Mouse (Mus musculus) neural tube, embryonic 12.5 days (tissue): ENCODE data around the gene Slc25a42. TPM values are rescaled to one million over a fixed set of nuclear protein-coding genes. Genes with fewer than 3 reads are reported as not detected.

Experiments
- ATAC-seq: fragments of 200-750 bp; cut with Nextera tagmentation; 2 replicates; pipeline ENCODE4 v1.8.0; 2017; ENCODE audit warnings: low read depth, mild to moderate bottlenecking, moderate TSS enrichment, moderate library complexity; ENCODE audit not compliant: low FRiP score
- H3K27ac ChIP-seq: fragments of 300-500 bp; sonication (generic); 2 replicates; pipeline ENCODE4 v1.5.1; 2016
- H3K27me3 ChIP-seq: fragments of 300-500 bp; sonication (generic); replicated peaks from 2 replicates; pipeline ENCODE4 v1.6.1; 2016; ENCODE audit warnings: mild to moderate bottlenecking
- H3K36me3 ChIP-seq: fragments of 300-500 bp; sonication (generic); 2 replicates; pipeline ENCODE4 v1.6.1; 2016; ENCODE audit warnings: mild to moderate bottlenecking
- H3K4me1 ChIP-seq: fragments of 300-500 bp; sonication (generic); 2 replicates; pipeline ENCODE4 v1.6.1; 2016
- H3K4me2 ChIP-seq: fragments of 300-500 bp; sonication (generic); replicated peaks from 2 replicates; pipeline ENCODE4 v1.6.1; 2016; ENCODE audit warnings: mild to moderate bottlenecking
- H3K4me3 ChIP-seq: fragments of 300-500 bp; sonication (generic); 2 replicates; pipeline ENCODE4 v1.5.1; 2016
- H3K9ac ChIP-seq: fragments of 300-500 bp; sonication (generic); 2 replicates; pipeline ENCODE4 v1.6.1; 2016; ENCODE audit warnings: mild to moderate bottlenecking
- H3K9me3 ChIP-seq: fragments of 300-500 bp; sonication (generic); 2 replicates; pipeline ENCODE4 v1.6.1; 2016; ENCODE audit warnings: mild to moderate bottlenecking
- WGBS: fragments of 180-500 bp; shearing (Covaris S2); methylation state at CpG from one replicate; pipeline ENCODE4 v1.1.7; 2016; 5-methylcytosine and 5-hydroxymethylcytosine counted together
- polyA plus RNA-seq: library from polyadenylated mRNA; unstranded; fragments of >200 nt; fragmentation: Nextera tagmentation; extraction: Ambion mirVana; gene quantifications from 2 replicates; pipeline ENCODE4 v1.2.1, GENCODE M21; 2016

The Slc25a42 gene
- polyA plus RNA-seq, 1 experiment from 2014 or later = 4.1 TPM

DNA sequence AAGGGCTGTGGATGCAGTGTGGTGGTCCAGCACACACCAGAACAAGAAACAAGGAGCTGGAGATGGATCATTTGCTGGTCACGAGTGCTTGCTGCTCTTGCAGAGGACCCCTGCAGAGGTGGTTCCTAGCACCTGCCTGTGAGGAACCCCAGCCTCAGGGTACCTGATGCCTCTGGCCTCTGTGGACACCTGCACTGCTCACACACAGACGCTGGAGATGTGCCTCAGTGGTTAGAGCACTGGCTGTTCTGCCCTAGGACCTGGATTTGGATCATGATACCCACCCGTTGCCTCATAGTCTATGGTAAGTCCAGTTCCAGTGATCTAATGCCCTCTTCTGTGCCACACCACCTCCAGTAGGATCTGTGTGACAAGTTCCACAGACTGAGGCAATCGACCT is 75.5 kb downstream of the Slc25a42 start:
- Histone ChIP-seq H3K4me2 (no peak overlapping the region), H3K4me1 (peaks cover 27% of the 10 kb centered on the region), H3K9ac (no peak overlapping the region), H3K4me3 (no peak overlapping the region), H3K9me3 (no peaks in the 10 kb centered on the region), H3K27ac (no peak overlapping the region), H3K27me3 (no peaks in the 10 kb centered on the region), H3K36me3 (peaks cover 43% of the 10 kb centered on the region)
- WGBS = 89% methylated on average over 4 of the region's 4 CpGs
- ATAC-seq = no peak

GRCm38 (mm10) chr8:70134931-70135330 is 77.2 kb downstream of the Slc25a42 start:
- no peak for ATAC-seq
- Histone ChIP-seq H3K4me3 (no peak overlapping the region), H3K9me3 (no peaks in the 10 kb centered on the region), H3K4me1 (peaks cover 23% of the 10 kb centered on the region), H3K4me2 (no peak overlapping the region), H3K9ac (no peak overlapping the region), H3K27me3 (no peaks in the 10 kb centered on the region), H3K36me3 (peaks cover 43% of the 10 kb centered on the region), H3K27ac (no peak overlapping the region)
- 96% methylated on average over 9 of the region's 9 CpGs for WGBS

Other genes starting within 250 kb of the Slc25a42 start
- 61.3 and 66.9 TPM in 2 replicates for gene Gatad2a, start 215.9 kb downstream of the Slc25a42 start, polyA plus RNA-seq
- 70.4 and 70.9 TPM in 2 replicates for gene Mau2, start 169.6 kb downstream of the Slc25a42 start, polyA plus RNA-seq
- gene Sugp1, start 169.5 kb downstream of the Slc25a42 start, polyA plus RNA-seq = 56.4 and 57.0 TPM in 2 replicates
- gene Tm6sf2, start 139.4 kb downstream of the Slc25a42 start, polyA plus RNA-seq = 1.2 and 1.7 TPM in 2 replicates
- gene Hapln4, start 128.8 kb downstream of the Slc25a42 start, polyA plus RNA-seq = 0.33 and 0.50 TPM in 2 replicates
- gene Ncan, start 91.4 kb downstream of the Slc25a42 start, polyA plus RNA-seq = 88.8 and 93.9 TPM in 2 replicates
- gene Nr2c2ap, start 81.0 kb downstream of the Slc25a42 start, polyA plus RNA-seq = 29.2 and 32.0 TPM in 2 replicates
- gene Rfxank, start 73.2 kb downstream of the Slc25a42 start, polyA plus RNA-seq = 16.5 and 17.2 TPM in 2 replicates
- gene Borcs8, start 72.8 kb downstream of the Slc25a42 start, polyA plus RNA-seq = 44.9 and 49.1 TPM in 2 replicates
- 0.29 and 0.38 TPM in 2 replicates for gene Mef2b, start 72.6 kb downstream of the Slc25a42 start, polyA plus RNA-seq
- 55.7 and 58.6 TPM in 2 replicates for gene Tmem161a, start 39.9 kb downstream of the Slc25a42 start, polyA plus RNA-seq
- 68.0 and 68.2 TPM in 2 replicates for gene Sugp2, start 21.9 kb upstream of the Slc25a42 start, polyA plus RNA-seq
- 56.1 and 59.9 TPM in 2 replicates for gene Armc6, start 22.2 kb upstream of the Slc25a42 start, polyA plus RNA-seq
- gene Homer3, start 70.5 kb upstream of the Slc25a42 start, polyA plus RNA-seq = 94.3 and 99.6 TPM in 2 replicates
- 50.4 and 50.8 TPM in 2 replicates for gene Ddx49, start 90.2 kb upstream of the Slc25a42 start, polyA plus RNA-seq
- gene Cope, start 90.2 kb upstream of the Slc25a42 start, polyA plus RNA-seq = 266 and 267 TPM in 2 replicates
- gene Cers1, start 103.5 kb upstream of the Slc25a42 start, polyA plus RNA-seq = 13.7 and 16.4 TPM in 2 replicates
- gene Gdf1, start 117.5 kb upstream of the Slc25a42 start, polyA plus RNA-seq = 2.3 and 3.9 TPM in 2 replicates
- gene Upf1, start 141.0 kb upstream of the Slc25a42 start, polyA plus RNA-seq = 29.4 and 31.3 TPM in 2 replicates
- gene Comp, start 161.3 kb upstream of the Slc25a42 start, polyA plus RNA-seq = 0.42 and 0.68 TPM in 2 replicates
- 22.3 and 24.6 TPM in 2 replicates for gene Crtc1, start 227.3 kb upstream of the Slc25a42 start, polyA plus RNA-seq